Mouse (Mus musculus) lung, embryonic 14.5 days (tissue): Measurements from ENCODE around the gene Prepl. TPM values are rescaled to one million over a fixed set of nuclear protein-coding genes. Genes with fewer than 3 reads are reported as not detected.

ENCODE experiments used
- ATAC-seq: fragments of 200-750 bp; cut with Nextera tagmentation; 2 replicates; pipeline ENCODE4 v1.8.0; 2017; ENCODE audit warnings: mild to moderate bottlenecking, moderate TSS enrichment, moderate library complexity; ENCODE audit not compliant: insufficient read depth
- DNase-seq: peaks from one replicate; pipeline ENCODE4 v3.0.0-alpha.2; 2015
- H3K27ac ChIP-seq: fragments of 300-500 bp; sonication (generic); 2 replicates; pipeline ENCODE4 v1.5.1; 2014; ENCODE audit warnings: low read depth, mild to moderate bottlenecking, moderate library complexity
- H3K27me3 ChIP-seq: fragments of 300-500 bp; sonication (generic); 2 replicates; pipeline ENCODE4 v1.6.1; 2014; ENCODE audit warnings: low read length, control low read depth; ENCODE audit not compliant: insufficient read depth
- H3K36me3 ChIP-seq: fragments of 300-500 bp; sonication (generic); 2 replicates; pipeline ENCODE4 v1.6.1; 2014; ENCODE audit warnings: control low read depth; ENCODE audit not compliant: insufficient read depth
- H3K4me1 ChIP-seq: fragments of 300-500 bp; sonication (generic); 2 replicates; pipeline ENCODE4 v1.6.1; 2014; ENCODE audit warnings: antibody characterized with exemption, control low read depth; ENCODE audit not compliant: insufficient read depth
- H3K4me2 ChIP-seq: fragments of 300-500 bp; sonication (generic); 2 replicates; pipeline ENCODE4 v1.6.1; 2014; ENCODE audit warnings: mild to moderate bottlenecking
- H3K4me3 ChIP-seq: fragments of 300-500 bp; sonication (generic); 2 replicates; pipeline ENCODE4 v1.5.1; 2014; ENCODE audit warnings: low read depth, low read length
- H3K9ac ChIP-seq: fragments of 300-500 bp; sonication (generic); 2 replicates; pipeline ENCODE4 v1.6.1; 2014
- H3K9me3 ChIP-seq: fragments of 300-500 bp; sonication (generic); 2 replicates; pipeline ENCODE4 v1.6.1; 2016; ENCODE audit warnings: low read depth, low read length, control low read depth
- CTCF ChIP-seq: IDR thresholded peaks from 2 replicates; pipeline ENCODE4 v1.5.1; 2016; ENCODE audit warnings: antibody characterized with exemption, low read depth
- WGBS: fragments of 180-500 bp; shearing (Covaris S2); extraction: QIAGEN DNeasy Blood & Tissue Kit; methylation state at CpG from one replicate; pipeline ENCODE4 v1.1.7; 2014; 5-methylcytosine and 5-hydroxymethylcytosine counted together
- polyA plus RNA-seq: library from polyadenylated mRNA; unstranded; fragments of >200 nt; fragmentation: Nextera tagmentation; extraction: Ambion mirVana; gene quantifications from 2 replicates; pipeline ENCODE4 v1.2.1, GENCODE M21; 2014

The Prepl gene
- polyA plus RNA-seq, 1 experiment from 2014 or later: 26.1 TPM

- H3K9ac ChIP-seq: no peak overlapping the region
- no peak overlapping the region for H3K27ac ChIP-seq
- ATAC-seq (no peak), DNase-seq (no peak)
- H3K9me3 ChIP-seq: no peaks in the 10 kb centered on the region
- H3K4me1 ChIP-seq: no peaks in the 10 kb centered on the region
- no peak overlapping the region for H3K4me3 ChIP-seq
- no peak overlapping the region for H3K4me2 ChIP-seq
- H3K27me3 ChIP-seq: no peaks in the 10 kb centered on the region
- 92% methylated on average over 8 of the region's 8 CpGs for WGBS
- TF ChIP-seq CTCF: peak; percentile 39
- H3K36me3 ChIP-seq: peaks cover 45% of the 10 kb centered on the region
Measured at GRCm38 (mm10) chr17:85071088-85071775, 18.8 kb downstream of the Prepl start.

GRCm38 (mm10) chr17:85070658-85071057 is 19.4 kb downstream of the Prepl start:
- 80% methylated on average over 6 of the region's 6 CpGs for WGBS
- Histone ChIP-seq H3K4me1 (no peaks in the 10 kb centered on the region), H3K9me3 (no peaks in the 10 kb centered on the region), H3K4me2 (no peak overlapping the region), H3K4me3 (no peak overlapping the region), H3K9ac (no peak overlapping the region), H3K36me3 (peaks cover 45% of the 10 kb centered on the region), H3K27ac (no peak overlapping the region), H3K27me3 (no peaks in the 10 kb centered on the region)
- no peak for TF ChIP-seq CTCF
- DNase-seq (no peak), ATAC-seq (no peak)

GRCm38 (mm10) chr17:85067331-85067730 is 22.7 kb downstream of the Prepl start:
- H3K4me1 ChIP-seq: no peaks in the 10 kb centered on the region
- no peaks in the 10 kb centered on the region for H3K27me3 ChIP-seq
- DNase-seq (no peak), ATAC-seq (no peak)
- no peak overlapping the region for H3K4me3 ChIP-seq
- H3K9ac ChIP-seq: no peak overlapping the region
- H3K9me3 ChIP-seq: no peaks in the 10 kb centered on the region
- H3K27ac ChIP-seq: no peak overlapping the region
- 94% methylated on average over 7 of the region's 7 CpGs for WGBS
- H3K4me2 ChIP-seq: no peak overlapping the region
- H3K36me3 ChIP-seq: peaks cover 63% of the 10 kb centered on the region
- TF ChIP-seq CTCF: no peak

DNA sequence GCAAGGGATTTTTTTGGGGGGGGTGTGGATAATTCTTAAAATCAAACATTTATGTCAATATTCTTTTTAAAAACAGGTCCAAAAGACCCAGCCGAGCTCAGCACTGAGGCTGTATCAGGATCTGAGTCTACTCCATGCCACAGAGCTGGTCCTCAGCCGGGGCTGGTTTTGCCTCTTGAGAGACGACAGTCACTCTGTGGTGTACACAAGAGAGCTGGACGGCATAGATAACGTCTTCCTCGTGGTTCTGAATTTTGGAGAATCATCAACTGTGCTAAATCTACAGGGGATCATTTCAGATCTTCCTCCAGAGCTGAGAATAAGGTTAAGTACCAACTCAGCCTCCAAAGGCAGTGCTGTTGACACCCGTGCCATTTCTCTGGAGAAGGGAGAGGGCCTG is 26.5 kb downstream of the Prepl start:
- no peak overlapping the region for H3K4me3 ChIP-seq
- TF ChIP-seq CTCF: no peak
- no peaks in the 10 kb centered on the region for H3K27me3 ChIP-seq
- H3K4me2 ChIP-seq: no peak overlapping the region
- H3K27ac ChIP-seq: no peak overlapping the region
- H3K4me1 ChIP-seq: no peaks in the 10 kb centered on the region
- ATAC-seq (no peak), DNase-seq (no peak)
- H3K9me3 ChIP-seq: no peaks in the 10 kb centered on the region
- H3K36me3 ChIP-seq: peaks cover 43% of the 10 kb centered on the region
- WGBS: 84% methylated on average over 7 of the region's 7 CpGs
- no peak overlapping the region for H3K9ac ChIP-seq

DNA sequence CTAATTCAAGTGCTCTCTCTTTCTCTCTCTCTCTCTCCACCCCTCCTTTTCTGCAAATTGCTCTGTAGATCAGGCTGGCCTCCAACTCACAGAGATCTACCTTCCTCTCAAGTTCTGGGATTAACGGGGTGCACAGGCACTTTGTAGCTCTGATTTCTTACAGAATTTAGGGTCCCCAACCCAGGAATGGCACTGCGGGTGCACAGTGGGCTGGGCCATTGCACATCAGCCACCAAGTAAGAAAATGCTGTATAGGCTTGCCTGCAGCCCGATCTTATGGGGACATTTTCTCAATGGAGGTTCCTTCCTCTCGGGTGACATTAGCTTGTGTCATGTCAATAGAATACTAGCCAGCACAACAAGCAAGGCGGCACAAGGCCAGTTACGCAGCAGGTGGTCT is 30.9 kb downstream of the Prepl start:
- H3K4me1 ChIP-seq: no peaks in the 10 kb centered on the region
- no peak for TF ChIP-seq CTCF
- no peak overlapping the region for H3K4me2 ChIP-seq
- H3K36me3 ChIP-seq: peaks cover 8% of the 10 kb centered on the region
- H3K27ac ChIP-seq: no peak overlapping the region
- no peak for ATAC-seq
- H3K27me3 ChIP-seq: no peaks in the 10 kb centered on the region
- no peak overlapping the region for H3K4me3 ChIP-seq
- no peak overlapping the region for H3K9ac ChIP-seq
- H3K9me3 ChIP-seq: no peaks in the 10 kb centered on the region
- WGBS: 89% methylated on average over 6 of the region's 6 CpGs
- DNase-seq: no peak

DNA sequence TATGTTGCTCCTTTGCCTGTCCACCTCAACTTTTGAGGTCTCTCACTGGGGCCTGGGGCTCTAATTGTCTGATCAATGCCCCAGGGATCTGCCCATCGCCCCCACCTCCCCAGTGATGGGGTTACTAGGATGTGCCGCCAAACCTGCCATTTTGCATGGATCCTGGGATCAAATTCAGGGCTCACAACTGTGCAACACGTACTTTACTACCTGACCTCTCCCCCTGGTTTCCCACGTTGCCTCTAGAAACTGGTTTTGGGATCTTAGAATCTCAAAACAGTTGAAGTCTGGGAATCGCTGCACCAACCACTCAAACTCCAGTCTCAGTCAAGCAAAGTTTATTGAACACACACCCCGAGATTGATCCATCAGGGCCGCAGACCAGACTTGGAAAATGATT is 31.8 kb downstream of the Prepl start:
- no peak for TF ChIP-seq CTCF

DNA sequence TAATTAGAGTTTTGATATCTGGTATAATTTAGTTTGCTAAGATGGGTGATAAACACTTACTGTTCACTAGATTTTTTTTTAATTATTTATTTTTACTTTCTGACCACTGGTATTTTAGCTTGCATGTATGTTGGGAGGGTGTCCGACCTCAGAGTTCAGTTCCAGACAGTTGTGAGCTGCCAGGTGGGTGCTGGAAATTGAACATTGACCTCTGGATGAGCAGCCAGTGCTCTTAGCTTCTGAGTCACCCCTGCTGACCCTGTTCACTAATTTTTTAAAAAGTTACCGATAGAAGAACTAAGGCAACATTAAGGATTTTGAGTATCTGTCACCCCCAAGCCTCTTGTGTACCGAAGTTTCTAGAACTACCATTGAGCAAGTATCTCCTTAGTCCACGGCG is 41.7 kb downstream of the Prepl start:
- ATAC-seq: no peak
- Histone ChIP-seq H3K27me3 (no peaks in the 10 kb centered on the region), H3K9me3 (no peaks in the 10 kb centered on the region), H3K4me1 (no peaks in the 10 kb centered on the region), H3K4me3 (no peak overlapping the region), H3K36me3 (no peaks in the 10 kb centered on the region), H3K27ac (no peak overlapping the region), H3K9ac (no peak overlapping the region), H3K4me2 (no peak overlapping the region)
- no peak for TF ChIP-seq CTCF
- 85% methylated on average over 5 of the region's 5 CpGs for WGBS
- DNase-seq: no peak

More for the DNA sequence above, 31.8 kb downstream of the Prepl start:
- H3K36me3 ChIP-seq: peaks cover 3% of the 10 kb centered on the region; the same call in 1 of the 2 replicates
- H3K27ac ChIP-seq: no peak overlapping the region
- no peak overlapping the region for H3K4me3 ChIP-seq
- DNase-seq: no peak
- H3K9me3 ChIP-seq: no peaks in the 10 kb centered on the region
- H3K9ac ChIP-seq: no peak overlapping the region
- no peak overlapping the region for H3K4me2 ChIP-seq
- ATAC-seq: no peak
- 88% methylated on average over 7 of the region's 7 CpGs for WGBS
- H3K27me3 ChIP-seq: no peaks in the 10 kb centered on the region
- no peaks in the 10 kb centered on the region for H3K4me1 ChIP-seq
